Mouse (Mus musculus): ENCODE measurements around the gene Agap3. TPM values are rescaled to one million over a fixed set of nuclear protein-coding genes. Genes with fewer than 3 reads are reported as not detected.

Agap3 gene
- total RNA-seq, 2 experiments from 2014 or later: 59.6 to 63.2 TPM

DNA sequence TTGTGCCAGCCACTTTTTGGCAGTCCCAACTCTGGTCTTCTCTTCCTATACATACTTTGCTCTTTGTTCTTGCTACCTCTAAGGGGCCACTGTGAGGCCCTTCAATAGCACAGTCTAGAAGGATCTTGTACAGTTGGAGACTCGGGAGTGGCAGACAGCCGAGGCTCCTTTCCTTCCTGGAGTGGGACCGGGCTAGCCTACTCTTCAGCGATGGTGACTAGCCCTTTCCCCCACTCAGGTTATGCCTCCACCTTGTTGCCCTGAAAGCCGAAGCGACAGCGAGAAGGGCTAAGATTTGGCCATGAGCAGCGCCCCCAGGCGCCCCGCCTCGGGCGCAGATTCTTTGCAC is 24.7 kb upstream of the Agap3 start:
- intact Hi-C loops (cut with DNase I): loop anchor here (2.0 kb wide), 1 partner anchor 16 kb away; no protein-coding TSS in a partner anchor

DNA sequence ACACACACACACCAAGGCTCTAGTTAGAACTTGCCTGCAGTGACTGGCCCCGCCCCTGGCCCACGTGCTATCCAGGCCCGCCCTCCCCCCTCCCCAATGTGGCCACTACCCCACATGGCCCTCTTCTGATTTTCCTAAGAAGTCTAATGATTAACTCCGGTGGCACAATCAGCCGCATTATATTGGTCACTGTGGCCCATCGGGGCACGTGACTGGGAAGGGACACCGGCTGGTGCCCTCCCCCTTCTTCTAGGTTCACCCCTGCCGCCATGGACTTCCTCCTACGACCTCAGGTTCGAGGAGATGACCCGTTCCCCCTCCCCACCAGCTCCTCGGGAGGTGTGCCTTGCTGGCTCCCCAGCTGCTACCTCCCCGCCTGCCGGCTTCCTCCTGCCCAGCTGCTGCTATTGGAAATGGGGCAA is 24.0 kb upstream of the Agap3 start:
- DNase-seq: no peak
- intact Hi-C loops (cut with DNase I): loop anchor here (2.0 kb wide), 1 partner anchor 15 kb away; no protein-coding TSS in a partner anchor

More for the DNA sequence above, 24.7 kb upstream of the Agap3 start:
- DNase-seq: no peak

DNA sequence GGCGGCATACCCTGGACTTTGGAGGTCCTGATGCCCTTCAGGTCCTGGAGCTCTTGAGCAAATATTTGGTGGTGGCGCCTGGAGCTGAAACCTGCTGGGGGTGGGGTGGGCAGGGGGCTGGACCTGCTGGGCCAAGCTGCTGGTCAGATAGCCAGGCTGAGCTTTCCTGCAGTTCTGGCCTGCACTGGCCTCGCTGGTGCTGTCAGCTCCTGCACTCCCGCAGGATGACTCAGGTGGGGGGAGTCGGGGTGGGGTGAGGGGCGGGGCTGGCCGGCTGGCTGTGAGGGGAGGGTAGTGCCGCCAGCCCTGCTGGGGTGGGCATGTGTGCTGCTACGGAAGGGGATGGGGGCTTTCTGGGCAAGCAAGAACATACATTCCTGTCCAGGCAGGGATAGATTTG is 23.4 kb upstream of the Agap3 start:
- intact Hi-C loops (cut with DNase I): no loop called here
- DNase-seq: no peak

DNA sequence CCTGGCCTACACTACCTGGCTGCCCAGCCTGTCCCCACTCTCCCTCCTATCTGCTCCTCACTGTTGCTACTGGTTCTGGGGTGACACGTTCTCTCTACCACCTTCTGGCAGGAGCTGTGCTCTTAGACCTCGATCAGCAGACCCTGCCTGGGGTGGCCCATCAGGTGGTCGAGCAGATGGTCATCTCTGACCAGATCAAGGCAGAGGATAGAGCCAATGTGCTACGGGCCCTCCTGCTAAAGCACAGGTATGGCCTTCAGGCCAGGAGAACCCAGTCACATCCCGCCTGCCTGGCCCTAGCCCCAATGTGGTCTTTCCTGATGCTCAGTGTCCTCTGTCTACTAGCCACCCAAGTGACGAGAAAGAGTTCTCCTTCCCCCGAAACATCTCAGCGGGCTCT is 18.0 kb upstream of the Agap3 start:
- intact Hi-C loops (cut with DNase I): no loop called here
- no peak for DNase-seq

DNA sequence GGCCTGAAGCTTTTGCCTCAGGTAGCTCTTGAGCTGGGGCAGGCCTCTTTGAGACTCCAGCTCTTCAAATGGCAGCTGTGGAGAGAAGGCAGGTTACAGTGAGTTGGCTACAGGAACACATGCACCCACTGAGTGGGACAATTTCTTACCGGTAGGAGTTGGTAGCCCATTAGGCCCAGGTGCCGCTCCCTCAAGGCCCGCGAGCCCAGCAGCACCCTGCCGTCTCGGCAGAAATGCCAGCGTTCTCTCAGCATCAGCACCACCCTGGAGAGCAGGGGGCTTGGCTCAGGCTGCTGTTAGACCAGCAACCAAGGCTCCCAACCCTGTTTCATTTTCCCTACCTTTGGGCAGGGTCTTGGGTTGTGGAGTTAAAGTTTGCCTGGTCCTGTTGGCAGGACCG is 10.8 kb upstream of the Agap3 start:
- DNase-seq: no peak
- intact Hi-C loops (cut with DNase I): no loop called here

DNA sequence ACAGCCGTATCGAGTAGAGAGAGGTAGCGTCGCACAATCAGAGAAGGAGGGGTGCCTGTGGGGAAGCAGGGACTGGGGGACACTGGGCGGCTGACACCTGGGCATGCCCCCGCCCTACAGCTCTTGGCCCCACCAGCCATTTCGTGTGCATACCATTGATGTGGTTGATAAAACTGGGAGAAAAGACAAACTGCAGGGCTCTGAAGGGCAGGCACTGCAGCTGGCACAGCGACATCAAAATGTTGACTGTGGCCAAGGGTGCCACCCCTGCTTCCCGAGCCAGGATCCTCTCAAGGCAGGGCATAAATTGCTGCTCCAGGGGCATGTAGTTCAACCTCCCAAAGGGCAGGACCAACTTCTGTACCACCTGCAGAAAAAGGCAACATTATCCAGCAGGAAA is 9.9 kb upstream of the Agap3 start:
- intact Hi-C loops (cut with DNase I): loop anchor here (2.0 kb wide), 1 partner anchor 15 kb away; no protein-coding TSS in a partner anchor
- no peak for DNase-seq

DNA sequence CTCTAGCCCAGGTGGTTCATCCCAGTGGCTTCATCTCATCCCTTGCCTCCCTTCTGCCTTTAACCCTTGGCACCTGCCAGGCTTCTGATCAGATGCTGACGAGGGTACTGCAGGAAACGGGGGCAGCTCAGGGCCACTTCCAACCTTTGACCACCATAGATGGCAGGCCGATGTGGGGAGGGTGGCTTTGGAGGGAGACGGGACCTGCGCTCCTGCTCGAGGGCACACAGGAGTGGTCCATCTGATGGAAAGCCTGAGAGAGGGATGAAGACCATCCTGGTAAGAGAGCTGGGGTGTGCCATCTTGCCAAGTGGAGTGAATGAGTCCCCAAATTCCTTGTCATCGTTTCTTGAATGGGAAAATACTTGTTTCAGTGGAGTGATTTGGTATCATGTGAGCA is 8.8 kb upstream of the Agap3 start:
- no peak for DNase-seq
- intact Hi-C loops (cut with DNase I): loop anchor here (2.0 kb wide), 1 partner anchor 16 kb away; no protein-coding TSS in a partner anchor

DNA sequence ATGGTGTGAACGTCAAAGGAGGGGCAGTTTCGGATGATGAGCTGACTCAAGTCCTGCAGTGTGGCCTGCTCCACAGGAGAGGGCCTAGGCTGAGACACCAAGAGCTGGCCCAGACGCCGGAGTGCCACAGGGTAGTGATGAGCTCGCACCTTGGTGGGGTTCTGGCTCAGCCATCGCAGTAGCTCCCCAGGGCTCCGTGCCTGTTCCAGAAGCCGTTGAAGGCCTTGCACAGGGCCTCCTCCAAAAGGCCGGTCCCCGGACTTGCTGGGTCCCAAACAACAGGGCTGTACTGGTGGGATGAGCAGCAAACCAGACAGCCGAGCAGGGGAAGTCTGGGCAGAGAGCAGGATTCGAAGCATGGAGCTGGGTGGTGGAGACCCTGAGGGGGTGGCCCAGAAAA is 8.1 kb upstream of the Agap3 start:
- no peak for DNase-seq
- intact Hi-C loops (cut with DNase I): loop anchor here (2.0 kb wide), 1 partner anchor 17 kb away; no protein-coding TSS in a partner anchor

DNA sequence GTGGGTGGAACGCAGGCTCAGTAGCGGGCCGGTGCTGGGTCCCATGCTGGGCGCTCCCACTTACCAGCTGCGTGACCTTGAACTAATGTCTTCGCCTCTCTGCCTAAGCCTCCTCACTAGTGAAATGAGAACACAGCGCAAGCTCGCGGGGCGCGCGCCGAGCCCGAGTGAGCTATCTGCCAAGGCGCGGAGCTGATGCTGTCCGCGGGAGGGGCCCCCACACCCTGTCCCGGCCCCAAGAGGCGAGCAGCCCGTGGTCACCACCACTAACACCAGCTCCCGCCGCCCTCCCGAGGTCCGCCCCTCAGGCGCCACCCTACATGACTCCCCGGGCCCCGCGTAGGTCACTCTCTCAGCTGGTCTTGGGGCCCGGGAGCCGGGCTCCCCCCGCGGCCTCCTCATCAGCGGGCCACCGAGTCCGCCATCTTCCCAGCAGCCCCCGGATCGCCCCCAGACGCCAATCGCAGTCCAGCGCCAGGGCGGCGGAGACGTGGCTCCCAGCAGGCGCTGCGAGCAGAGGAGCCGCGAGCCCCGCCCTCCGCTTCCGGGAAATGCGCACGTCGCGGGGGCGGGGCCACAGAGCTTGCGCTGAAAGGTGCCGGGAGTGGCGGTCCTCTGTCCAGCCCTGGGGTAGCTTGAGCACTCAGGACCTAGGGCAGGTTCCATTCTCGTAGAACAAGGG is 7.1 kb upstream of the Agap3 start, which contains the start of gene Fastk:
Gene Fastk, minus strand, starts transcription at position 542 of the 682 bp plus-strand sequence.
- intact Hi-C loops (cut with DNase I): no loop called here
- peak; percentile 89 to 91 for DNase-seq

DNA sequence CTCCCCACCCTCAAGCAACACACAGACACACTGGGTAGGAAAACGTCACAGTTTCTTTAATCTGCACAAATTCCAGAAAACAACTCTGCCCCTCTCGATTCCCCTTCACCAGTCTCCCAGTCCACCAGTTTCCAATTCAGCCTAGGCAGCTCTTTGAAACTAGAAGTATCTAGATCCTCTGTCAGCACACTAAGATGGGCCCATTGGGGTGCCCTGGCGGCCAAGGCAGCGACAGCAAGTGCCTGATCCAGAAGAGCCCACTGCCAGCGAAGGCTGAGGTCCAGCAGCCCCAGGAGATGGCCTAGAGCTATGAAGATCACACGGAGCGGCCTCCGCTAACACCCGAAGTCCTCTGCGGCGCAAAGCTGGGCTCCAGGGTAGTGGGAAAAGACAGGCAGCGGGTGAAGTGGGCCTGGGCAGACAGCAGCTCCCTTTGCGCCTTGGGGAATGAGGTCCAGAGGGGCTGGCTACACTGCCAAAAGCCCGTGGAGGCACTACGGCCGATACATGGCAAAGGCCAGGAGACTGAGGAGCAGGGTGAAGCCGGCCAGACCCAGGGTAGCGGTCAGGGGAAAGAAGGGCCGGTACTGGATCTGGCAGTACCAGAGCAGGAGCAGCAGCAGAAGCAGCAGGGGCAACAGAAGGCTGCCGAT is 6.4 kb upstream of the Agap3 start:
- DNase-seq: no peak
- intact Hi-C loops (cut with DNase I): no loop called here

DNA sequence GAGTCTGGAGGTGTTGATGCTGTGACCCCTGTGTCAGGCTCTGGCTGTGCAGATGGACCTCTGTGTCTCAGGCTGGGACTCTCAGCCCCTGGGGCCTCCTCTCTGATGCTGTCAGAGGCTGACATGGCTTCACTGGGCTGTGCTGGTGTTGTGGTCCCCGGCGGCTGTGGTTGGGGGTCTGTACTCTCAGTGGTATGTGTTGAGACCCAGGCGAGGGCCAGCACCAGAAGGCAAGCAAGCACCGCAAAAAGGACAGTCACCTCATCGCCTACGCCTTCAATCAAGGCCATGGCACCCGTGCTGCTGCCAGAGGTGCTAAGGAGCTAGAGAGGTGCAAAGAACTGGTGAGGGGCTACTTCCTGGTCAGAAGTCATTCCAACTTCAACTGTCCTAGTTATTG is 5.3 kb upstream of the Agap3 start:
- DNase-seq: no peak
- intact Hi-C loops (cut with DNase I): no loop called here

DNA sequence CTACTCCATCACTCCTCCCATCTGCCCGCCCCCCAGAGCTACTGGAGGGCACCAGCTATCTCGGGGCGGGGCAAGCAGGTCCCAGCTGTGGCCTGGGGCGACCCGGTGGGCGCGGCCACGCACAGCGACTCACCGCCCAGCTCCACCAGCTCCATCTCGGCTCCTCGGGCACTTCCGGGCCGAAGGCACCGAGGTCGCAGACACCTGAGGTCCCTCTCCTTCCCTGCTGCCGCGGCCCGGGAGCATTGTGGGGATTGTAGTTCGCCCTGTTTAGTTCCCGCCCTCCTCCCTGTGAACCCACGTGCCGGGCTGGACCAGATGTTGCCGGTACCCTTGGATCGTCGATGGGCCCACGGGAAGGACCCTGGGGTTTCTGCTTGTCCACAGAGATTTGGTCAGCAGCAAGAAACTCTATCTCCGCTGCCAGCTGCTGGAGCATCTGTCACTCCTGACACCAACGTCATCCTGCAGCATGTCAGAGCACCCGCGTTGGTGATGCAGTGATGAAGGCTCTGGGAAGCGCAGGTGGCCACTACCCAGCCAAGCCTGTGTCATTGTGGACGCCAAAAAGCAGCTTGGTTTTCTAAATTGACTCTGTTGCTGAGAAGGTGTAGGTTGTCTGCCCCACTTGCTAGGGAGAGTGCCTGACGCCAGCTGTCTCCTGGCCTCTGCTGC is 4.2 kb upstream of the Agap3 start, which contains the start of gene Tmub1:
Gene Tmub1, minus strand, starts transcription at position 231 of the 675 bp plus-strand sequence.
- DNase-seq: peak; percentile 74 to 79
- intact Hi-C loops (cut with DNase I): no loop called here

DNA sequence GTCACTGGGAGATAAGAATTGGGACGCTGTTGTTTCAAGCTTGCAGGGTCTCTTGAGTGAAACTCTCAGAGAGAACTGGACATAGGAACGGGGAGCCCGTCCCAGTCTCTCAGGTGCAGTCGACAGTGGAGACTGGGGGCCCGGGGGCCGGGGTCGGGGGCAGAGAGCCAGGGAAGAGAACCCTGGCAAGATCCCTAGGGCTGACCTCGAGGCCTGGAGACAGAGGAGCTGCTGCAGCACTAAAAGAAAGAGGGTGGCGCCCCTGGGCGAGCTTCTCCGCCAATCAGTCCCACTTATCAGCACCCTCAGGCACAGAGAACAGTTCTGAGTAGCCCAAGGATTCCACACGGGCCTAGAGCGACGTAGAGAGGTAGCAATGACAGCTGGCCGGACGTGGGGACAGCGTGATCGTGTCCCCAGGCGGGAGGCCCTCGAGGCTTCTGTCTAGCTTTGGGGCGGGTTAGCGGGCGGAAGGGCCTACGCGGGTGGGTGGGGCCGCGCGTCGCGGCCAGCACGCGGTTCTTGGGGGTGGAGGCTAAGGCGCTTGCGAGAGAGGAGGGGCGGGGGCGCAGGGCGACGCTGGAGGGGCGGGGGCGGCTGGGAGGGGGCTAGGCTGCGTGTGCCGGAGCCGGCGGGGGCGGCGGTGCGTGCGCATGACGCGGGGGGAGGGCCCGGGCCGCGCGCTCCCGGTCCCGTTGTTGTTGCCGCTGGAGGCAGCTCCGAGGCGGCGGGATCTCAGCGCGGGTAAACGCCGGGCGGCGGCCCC is 530 bp upstream of the Agap3 start:
- intact Hi-C loops (cut with DNase I): no loop called here
- peak; percentile 76 to 85 for DNase-seq

DNA sequence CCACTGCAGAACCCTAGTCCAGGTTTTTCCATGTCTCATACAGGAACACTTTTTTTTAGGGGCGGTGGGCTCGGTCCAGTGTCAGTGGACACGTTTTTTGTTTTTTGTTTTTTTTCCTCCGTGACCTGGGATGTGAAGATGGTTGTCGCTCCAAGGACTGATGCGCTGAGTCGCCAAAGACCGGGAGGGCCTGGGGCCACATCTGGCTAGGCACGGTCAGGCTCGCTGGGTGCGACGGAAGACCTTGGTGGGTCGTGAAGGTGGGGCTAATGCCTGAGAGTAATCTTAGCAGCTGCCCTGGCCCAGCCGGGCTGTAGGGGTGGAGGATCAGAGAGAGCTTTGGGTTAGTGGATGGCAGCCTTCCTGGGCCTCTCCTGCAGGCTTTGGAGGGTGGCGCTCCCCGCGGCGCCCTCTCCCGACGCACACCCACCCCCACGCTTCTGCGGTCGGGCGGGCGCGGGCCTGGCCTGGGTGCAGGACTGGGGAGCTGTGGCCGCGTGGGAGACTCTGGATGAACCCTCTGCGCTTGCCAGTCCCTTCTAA is 785 bp downstream of the Agap3 start:
- intact Hi-C loops (cut with DNase I): no loop called here
- no peak for DNase-seq

DNA sequence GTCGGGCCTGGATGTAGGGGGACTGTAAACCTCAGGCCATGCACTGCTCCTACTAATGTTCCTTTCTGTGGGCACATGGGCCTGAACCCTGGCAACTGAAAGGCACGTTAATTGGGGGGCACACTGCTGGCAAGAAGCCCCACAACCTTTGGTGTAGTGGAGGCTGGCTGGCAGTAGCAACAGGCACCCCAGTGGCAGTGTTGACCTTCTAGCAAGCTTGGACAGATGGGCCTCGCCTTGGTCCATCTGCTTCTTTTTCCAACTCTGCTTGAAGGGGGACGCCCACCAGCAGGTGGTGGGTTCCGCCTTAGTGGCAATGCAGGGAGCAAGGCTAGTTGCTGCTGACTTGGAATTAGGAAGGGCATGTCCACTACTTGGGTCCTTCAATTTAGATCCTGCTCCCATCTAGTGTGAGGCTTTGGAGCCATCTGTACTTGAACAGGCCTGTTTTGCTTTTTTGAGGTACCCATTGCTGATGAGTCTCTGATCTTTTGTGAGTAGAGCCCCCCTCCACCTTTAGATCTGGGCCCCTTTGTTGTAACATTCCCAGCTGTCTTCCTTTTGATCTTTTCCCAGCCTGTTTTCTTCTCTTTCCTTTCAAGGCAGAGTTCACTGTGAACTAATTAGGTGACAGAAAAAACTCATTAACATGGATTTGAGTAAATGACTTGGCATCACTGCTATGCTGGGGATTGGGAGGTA is 1.5 kb downstream of the Agap3 start:
- intact Hi-C loops (cut with DNase I): no loop called here

DNA sequence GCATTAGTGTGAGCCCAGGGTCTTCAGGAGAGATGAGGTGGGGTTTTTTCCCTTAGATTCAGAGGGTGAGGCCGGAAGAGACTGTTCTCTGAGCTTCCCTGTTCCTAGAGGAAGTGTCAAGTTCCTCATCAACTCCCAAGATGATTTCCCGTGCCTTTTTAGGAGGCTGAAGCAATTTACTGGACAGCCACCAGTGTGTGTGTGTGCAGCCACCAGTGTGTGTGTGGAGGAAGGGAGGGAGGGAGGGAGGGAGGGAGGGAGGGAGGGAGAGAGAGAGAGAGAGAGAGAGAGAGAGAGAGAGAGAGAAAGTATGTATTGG is 2.0 kb downstream of the Agap3 start:
- DNase-seq: no peak
- intact Hi-C loops (cut with DNase I): no loop called here

More for the DNA sequence above, 1.5 kb downstream of the Agap3 start:
- no peak for DNase-seq

DNA sequence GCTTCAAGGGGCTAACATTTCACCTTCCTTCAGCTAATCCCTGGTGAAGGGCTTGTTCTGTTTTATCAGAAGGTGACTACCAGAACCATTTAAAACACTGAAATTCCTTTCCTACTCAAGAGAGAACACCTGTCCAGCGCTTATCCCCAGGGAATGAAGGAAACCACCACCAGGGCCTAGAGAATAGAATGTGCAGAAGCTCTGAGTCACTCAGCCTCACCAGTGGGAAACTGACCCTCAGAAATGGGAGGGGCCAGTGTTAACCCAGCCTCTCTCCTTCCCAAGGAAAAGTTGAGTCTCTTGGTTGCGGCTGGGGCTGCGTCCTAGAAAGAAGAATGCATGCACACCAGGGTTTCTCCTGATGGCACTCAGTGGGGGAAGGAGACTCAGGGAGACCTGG is 3.1 kb downstream of the Agap3 start:
- DNase-seq: no peak
- intact Hi-C loops (cut with DNase I): no loop called here

DNA sequence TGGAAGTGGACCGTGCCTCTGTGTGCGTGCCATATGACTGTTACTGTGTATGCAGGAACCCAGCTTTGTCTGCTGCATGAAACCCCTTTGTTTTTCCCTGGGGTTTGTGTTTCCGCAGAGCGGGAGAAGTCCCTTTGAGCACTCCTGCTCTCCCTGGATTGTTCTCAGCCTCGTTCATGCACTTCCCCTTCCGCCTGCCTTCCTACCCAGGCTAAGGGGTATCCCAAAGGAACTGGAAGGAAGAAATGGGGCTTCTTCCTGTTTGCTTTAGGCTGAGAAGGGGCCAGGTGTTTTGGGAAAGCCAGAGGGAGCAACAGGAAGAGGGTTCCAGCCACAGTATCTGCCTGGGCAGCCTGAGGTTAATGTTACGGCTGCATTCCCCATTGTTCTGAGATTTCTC is 3.6 kb downstream of the Agap3 start:
- no peak for DNase-seq
- intact Hi-C loops (cut with DNase I): no loop called here

DNA sequence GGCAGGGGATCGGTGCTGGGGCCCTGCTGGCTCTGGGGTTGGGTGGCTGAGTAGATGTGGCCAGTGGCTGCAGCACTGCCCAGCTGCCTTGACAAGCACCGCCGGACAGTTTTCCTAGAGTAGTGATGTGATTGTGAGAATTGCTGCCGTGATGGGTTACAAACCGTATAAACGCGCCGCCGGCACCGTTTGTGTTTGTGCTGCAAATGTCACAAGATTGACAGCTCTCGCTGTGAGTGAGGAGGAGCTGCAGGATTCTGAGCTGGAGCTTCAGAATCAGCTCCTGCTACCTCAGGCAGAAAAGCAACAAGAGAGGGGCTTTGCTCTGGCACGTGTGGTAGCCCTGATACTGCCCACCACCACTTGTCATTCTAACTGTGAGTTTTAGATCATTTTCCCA is 14.8 kb downstream of the Agap3 start:
- DNase-seq: no peak
- intact Hi-C loops (cut with DNase I): no loop called here

DNA sequence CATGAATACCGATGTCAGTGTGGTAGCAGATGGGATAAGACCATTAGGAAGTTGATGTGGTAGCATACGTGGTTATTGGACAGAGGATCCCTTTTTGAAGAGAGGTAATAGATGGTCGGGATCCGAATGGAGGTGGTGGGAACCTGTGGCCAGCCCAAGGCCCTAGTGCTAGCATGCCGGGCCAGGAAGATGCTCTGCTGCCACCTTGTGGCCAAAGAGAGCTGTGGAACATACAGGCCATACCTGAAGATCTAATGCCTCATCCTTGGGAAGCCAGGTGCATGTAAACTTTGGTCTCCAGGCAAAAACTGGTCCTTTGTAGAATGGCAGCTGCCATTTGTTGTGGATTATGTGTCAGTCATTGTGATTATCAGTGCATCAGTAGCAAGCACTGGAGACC is 18.6 kb downstream of the Agap3 start:
- intact Hi-C loops (cut with DNase I): loop anchor here (1.0 to 2.0 kb wide), 2 partner anchors 54 to 76 kb away; no protein-coding TSS in a partner anchor
- DNase-seq: peak; percentile 56 to 69

All from gastrocnemius, postnatal 36 days (tissue).